Mouse (Mus musculus) ovary, postnatal 10 days (tissue): Measurements from ENCODE around the gene Spint2.

ENCODE experiments used
- DNase-seq: peaks from one replicate; pipeline ENCODE4 v3.0.0; 2022; ENCODE audit warnings: low spot score

Gene Spint2

DNA sequence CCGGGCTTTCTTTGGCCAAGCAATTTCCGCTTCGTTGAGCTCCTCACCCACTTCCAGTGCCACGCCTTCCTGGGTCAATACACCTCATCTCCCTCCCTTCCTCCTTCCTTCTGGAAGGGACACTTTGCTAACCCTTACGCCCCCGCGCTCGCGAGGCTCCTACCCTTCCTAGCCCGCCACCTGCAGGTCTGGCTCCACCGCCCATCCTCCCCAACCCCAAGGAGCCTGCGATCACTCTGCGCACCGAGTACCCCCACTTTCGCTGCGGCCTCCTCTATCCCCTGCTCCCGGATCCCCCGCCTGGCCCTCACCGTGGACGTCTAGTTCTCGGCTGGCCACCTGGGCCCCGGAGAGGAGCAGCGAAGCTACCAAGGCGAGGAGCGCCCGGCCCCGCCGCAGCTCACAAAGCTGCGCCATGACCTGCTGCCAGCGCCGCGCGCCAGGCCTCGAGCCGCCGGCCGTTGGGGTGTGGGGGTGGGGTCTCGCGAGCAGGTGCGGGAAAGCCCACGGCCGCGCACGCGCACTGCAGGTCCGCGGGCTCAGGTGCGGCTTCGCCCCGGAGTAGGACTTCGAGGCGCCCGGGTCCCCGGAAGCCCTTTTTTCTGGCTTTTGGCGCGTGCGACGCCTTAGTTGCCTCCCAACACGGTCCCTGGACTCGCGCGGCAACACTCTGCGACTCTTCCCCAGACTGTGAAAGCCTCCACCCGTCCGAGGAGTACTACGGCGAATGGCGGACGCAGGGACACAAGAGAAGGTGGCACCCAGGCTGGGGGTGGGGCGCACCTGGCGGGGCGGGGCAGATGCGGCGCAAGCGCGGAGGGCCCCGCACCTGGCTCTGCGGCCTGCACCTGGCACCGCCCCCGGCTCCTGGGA lies at the start of gene Spint2:
Gene Spint2, minus strand, starts transcription at position 712 of the 873 bp plus-strand sequence.
- peak; percentile 49 for DNase-seq

DNA sequence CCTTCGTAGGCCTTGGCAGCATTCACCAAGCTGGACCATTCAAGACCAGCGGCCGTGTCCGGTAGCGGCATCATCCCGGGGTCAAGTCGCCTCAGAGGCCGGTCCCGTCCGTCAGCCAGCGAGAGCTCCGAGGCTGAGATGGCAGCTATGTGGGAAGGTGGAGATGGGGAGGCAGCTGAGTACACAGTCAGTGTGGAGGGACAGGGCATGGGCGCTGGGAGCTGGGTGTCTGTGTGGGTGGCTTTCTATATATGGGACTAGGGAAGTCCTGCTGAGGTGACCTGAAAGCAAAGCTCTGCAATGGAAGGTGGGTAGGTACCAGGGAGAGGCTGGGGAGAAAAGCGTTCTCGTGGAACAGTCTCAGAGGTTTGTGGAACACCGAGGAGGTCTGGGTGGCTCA lies 47.3 kb upstream of the Spint2 start:
- no peak for DNase-seq

- DNase-seq, result no peak
Observed at GRCm38 (mm10) chr7:29327087-29327486, 45.4 kb upstream of the Spint2 start.

- DNase-seq, result no peak
Observed at GRCm38 (mm10) chr7:29319337-29320307, 37.9 kb upstream of the Spint2 start.

GRCm38 (mm10) chr7:29318115-29318911 lies 36.6 kb upstream of the Spint2 start:
- DNase-seq, result no peak

DNA sequence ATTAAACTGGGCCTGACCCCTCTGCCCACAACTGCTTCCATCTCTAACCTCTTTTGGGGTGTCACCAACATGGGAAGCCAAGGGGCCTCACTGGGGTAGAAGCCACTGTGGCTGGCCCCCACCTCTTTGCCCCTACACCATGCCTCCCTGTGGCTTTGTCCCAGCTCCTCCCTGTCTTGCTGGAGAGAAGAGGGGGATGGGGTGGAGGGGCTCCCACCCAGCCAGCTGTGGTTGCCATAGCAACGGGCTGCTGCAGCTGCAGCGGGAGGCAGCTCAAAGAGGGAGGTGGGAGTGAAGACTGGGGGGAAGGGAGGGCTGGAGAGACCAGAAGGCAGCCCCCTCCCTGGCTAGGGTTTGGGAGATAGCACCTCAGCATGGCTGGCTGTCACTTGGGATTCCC lies 35.8 kb upstream of the Spint2 start:
- DNase-seq, result no peak

DNA sequence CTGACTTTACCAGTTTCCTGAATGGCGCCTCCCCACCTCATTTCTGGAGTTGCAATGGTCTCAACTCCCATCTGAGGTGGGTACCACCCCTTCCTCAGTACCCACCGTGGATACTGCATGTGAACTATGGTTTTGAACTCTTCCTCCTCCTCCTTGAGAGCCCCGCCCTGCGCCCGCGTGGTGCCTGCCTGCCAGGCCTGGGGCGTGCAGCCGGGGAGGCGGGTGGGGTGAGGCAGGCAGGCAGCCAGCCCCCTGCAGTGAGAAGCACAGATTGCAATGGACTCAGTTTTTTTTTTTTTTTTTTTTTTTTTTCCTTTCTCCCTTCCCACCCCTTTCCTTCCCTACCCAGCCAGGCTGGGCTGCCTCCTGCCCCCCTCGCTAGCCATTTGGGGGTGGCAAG lies 35.3 kb upstream of the Spint2 start:
- DNase-seq, result no peak

DNA sequence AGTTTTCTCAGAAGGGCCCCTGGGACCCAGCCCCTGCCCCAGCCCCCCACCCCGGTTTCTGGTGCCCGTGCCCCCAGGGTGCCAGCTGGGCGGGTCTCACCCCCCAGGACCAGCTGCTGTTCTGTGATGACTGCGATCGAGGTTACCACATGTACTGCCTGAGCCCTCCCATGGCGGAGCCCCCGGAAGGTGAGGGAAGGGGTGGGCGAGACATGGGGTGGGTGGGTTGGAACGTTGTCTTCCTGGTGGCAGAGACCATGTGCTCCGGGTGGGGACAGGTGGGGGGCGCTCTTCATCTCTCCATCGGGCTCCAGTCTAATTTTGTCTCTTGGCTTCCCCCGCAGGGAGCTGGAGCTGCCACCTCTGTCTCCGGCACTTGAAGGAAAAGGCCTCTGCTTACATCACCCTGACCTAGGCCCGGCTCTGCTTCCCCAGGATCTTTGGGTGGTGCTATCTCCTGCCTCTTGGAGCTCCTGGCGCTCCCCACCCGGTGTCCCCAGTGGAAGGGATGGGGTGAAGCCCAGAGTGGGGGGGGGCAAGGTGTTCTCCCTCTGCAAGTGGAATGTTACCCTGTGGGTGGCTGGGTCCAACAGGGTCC lies 34.5 kb upstream of the Spint2 start:
- no peak for DNase-seq

DNA sequence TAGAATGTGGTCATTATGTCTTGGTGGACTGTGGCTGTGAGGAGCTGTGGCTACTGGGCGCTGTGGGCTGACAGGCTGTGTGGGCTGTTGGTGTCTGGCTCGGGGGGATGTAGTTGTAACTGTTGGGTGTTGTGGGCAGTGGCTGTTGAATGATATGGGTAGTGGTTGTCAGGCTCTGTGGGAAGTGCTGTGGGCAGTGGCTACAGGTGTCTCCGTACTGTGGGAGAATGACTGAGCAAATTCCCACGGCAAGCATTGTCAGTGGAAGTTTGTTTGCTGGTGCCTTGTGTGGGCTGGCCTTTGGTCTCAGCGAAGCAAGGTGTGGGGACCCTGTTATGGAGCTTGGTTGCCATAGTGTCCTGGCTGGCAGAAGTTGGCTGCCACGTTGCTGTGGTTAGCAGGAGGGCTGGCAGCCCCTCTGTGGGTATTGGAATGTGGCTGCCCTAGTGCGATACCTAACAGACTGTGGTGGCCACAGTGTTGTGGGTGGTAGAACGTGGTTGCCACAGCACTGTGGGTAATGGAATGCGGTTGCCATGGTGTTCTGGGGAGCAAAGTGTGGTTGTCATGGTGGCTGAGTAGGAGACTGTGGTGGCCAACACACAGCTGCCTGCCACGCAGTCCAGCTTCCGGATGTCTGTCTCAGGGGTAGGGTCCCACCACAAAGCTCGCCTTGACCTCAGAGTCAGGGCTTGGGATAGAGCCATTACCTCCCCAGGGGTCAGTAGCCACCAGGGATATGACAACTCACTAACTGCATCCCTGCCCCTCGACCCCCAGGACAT lies 33.3 kb upstream of the Spint2 start:
- DNase-seq, result no peak

- DNase-seq, result no peak
Observed at GRCm38 (mm10) chr7:29313572-29314261, 32.0 kb upstream of the Spint2 start.

- no peak for DNase-seq
Observed at GRCm38 (mm10) chr7:29313051-29313450, 31.3 kb upstream of the Spint2 start.

GRCm38 (mm10) chr7:29309749-29310148 lies 28.0 kb upstream of the Spint2 start:
- DNase-seq, result no peak

GRCm38 (mm10) chr7:29309221-29309721 lies 27.6 kb upstream of the Spint2 start:
- no peak for DNase-seq

- DNase-seq, result peak; percentile 87
Observed at GRCm38 (mm10) chr7:29307350-29308104, 25.8 kb upstream of the Spint2 start.

GRCm38 (mm10) chr7:29306619-29307018 lies 24.9 kb upstream of the Spint2 start:
- no peak for DNase-seq

GRCm38 (mm10) chr7:29306108-29306507 lies 24.4 kb upstream of the Spint2 start:
- DNase-seq, result no peak

GRCm38 (mm10) chr7:29305263-29305988 lies 23.7 kb upstream of the Spint2 start:
- DNase-seq, result no peak

GRCm38 (mm10) chr7:29304463-29305262 lies 23.0 kb upstream of the Spint2 start:
- DNase-seq, result no peak
